Mouse (Mus musculus) ES-E14 (cell line): ENCODE measurements around the gene Hdac9. TPM values are rescaled to one million over a fixed set of nuclear protein-coding genes. Genes with fewer than 3 reads are reported as not detected.

ENCODE experiments used
- DNase-seq: peaks from one replicate; pipeline ENCODE4 v3.0.0-alpha.2; 2013; ENCODE audit warnings: low read depth, low spot score
- H3K27ac ChIP-seq: 2 replicates; pipeline ENCODE4 v1.5.1; 2012; ENCODE audit warnings: low read depth, mild to moderate bottlenecking, low read length, moderate library complexity, mixed read lengths; ENCODE audit not compliant: poor library complexity, insufficient read depth, severe bottlenecking
- H3K36me3 ChIP-seq: 2 replicates; pipeline ENCODE4 v1.6.1; 2012; ENCODE audit warnings: mild to moderate bottlenecking, low read length, moderate library complexity, mixed read lengths; ENCODE audit not compliant: control insufficient read depth, poor library complexity, insufficient read depth, severe bottlenecking
- H3K4me1 ChIP-seq, 2 experiments: fragments of 150-350 bp in 1 of 2; sonication (generic) in 1 of 2; 2 replicates each; pipeline ENCODE4 v1.6.1; 2012; ENCODE audit warnings: low read length in 2 of 2, mild to moderate bottlenecking in 1 of 2, mixed read lengths in 1 of 2; ENCODE audit not compliant: control insufficient read depth in 2 of 2, insufficient read depth in 2 of 2, poor library complexity in 1 of 2
- H3K4me3 ChIP-seq, 2 experiments: fragments of 150-350 bp in 1 of 2; sonication (generic) in 1 of 2; 2 replicates each; pipeline ENCODE4 v1.5.1; 2012; ENCODE audit warnings: low read length in 2 of 2, low read depth in 1 of 2, mild to moderate bottlenecking in 1 of 2, mixed read lengths in 1 of 2; ENCODE audit not compliant: insufficient read depth in 1 of 2, poor library complexity in 1 of 2, severe bottlenecking in 1 of 2
- H3K9ac ChIP-seq: 2 replicates; pipeline ENCODE4 v1.6.1; 2012; ENCODE audit warnings: low read depth, mild to moderate bottlenecking, low read length, mixed read lengths; ENCODE audit not compliant: poor library complexity, insufficient read depth, severe bottlenecking
- H3K9me3 ChIP-seq: fragments of 150-350 bp; sonication (generic); 2 replicates; pipeline ENCODE4 v1.6.1; 2012; ENCODE audit warnings: low read depth, mild to moderate bottlenecking, low read length; ENCODE audit not compliant: control insufficient read depth, insufficient read depth
- CHD2 ChIP-seq: IDR thresholded peaks from 2 replicates; pipeline ENCODE4 v1.6.1; 2014; ENCODE audit warnings: mild to moderate bottlenecking, low read depth, low read length, inconsistent platforms
- HCFC1 ChIP-seq: IDR thresholded peaks from 2 replicates; pipeline ENCODE4 v1.6.1; 2012; ENCODE audit warnings: low read length, inconsistent platforms, borderline replicate concordance; ENCODE audit not compliant: insufficient read depth
- MAFK ChIP-seq: IDR thresholded peaks from 2 replicates; pipeline ENCODE4 v1.6.1; 2014; ENCODE audit warnings: mild to moderate bottlenecking, low read depth, low read length, inconsistent platforms; ENCODE audit not compliant: insufficient read depth
- ZC3H11A ChIP-seq: IDR thresholded peaks from 2 replicates; pipeline ENCODE4 v1.6.1; 2012; ENCODE audit warnings: low read depth, mild to moderate bottlenecking, inconsistent platforms, low read length, borderline replicate concordance
- ZNF384 ChIP-seq: IDR thresholded peaks from 2 replicates; pipeline ENCODE4 v1.6.1; 2012; ENCODE audit warnings: low read depth, low read length, inconsistent platforms
- in situ Hi-C, 2 experiments: fragments of 600-800 bp; cut with MboI; formaldehyde crosslinking; loops; one replicate each; pipeline ENCODE4 v1.15.1; 2025; ENCODE audit warnings: low sequenced_read_pairs in 2 of 2, inconsistent platforms in 1 of 2; ENCODE audit not compliant: unreplicated experiment in 2 of 2
- total RNA-seq: library from RNA; depleted of rRNA; stranded (reverse); fragments of 300-350 nt; gene quantifications from 2 replicates; pipeline ENCODE4 v1.2.3, GENCODE M21; 2012

Hdac9 gene
- total RNA-seq, 1 experiment: 0.58 TPM

DNA sequence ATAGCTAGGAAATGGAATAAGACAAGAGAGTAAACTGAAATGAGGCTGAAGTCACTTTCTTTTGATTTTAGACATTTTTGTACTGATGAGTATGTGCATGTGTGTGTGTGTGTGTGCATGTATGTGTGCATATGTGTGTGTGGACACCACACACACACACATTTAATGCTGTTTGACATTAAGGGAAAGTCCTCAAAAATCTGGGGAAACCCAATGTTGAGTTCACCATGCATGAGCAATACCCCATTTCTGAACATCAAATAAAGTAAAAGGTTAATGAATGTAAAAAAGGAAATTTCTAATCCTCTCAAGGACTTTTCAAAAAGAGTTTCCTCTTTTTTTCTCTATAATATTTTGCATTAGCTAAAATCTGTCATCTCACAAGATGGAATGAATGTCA lies 427.3 kb downstream of the Hdac9 start:
- Histone ChIP-seq H3K27ac (no peak overlapping the region), H3K4me3 (no peak overlapping the region), H3K4me1 (no peaks in the 10 kb centered on the region), H3K36me3 (no peaks in the 10 kb centered on the region), H3K9me3 (no peaks in the 10 kb centered on the region), H3K9ac (no peak overlapping the region)
- in situ Hi-C loops: no loop called here
- DNase-seq: no peak
- TF ChIP-seq HCFC1: no peak
- no peak for TF ChIP-seq CHD2
- no peak for TF ChIP-seq ZC3H11A
- no peak for TF ChIP-seq MAFK
- no peak for TF ChIP-seq ZNF384

DNA sequence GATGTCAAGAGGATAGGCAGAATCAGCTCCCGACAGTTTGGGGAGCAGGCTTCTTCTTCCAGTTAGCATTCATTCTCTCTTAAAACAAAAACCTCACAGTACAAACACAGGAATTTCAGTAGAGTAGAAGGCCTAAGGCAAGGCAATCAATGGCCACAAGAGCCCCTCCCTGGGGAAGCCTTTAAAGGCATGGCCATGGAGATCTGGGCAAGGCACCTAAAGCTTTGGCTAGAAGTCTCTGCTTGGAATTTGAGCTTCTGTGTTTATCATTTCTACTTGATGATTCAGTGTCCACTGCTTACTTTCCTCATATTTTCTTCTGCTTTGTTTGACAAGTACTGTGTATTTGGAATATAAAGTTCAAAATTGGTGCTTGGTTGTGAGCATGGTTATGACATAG lies 429.2 kb downstream of the Hdac9 start:
- in situ Hi-C loops: no loop called here
- H3K36me3 ChIP-seq: no peaks in the 10 kb centered on the region
- H3K4me3 ChIP-seq: no peak overlapping the region
- no peak for TF ChIP-seq HCFC1
- TF ChIP-seq CHD2: no peak
- TF ChIP-seq ZC3H11A: no peak
- no peak for TF ChIP-seq MAFK
- TF ChIP-seq ZNF384: no peak
- no peak for DNase-seq
- H3K27ac ChIP-seq: no peak overlapping the region
- H3K4me1 ChIP-seq: no peaks in the 10 kb centered on the region
- no peak overlapping the region for H3K9ac ChIP-seq
- H3K9me3 ChIP-seq: no peaks in the 10 kb centered on the region

DNA sequence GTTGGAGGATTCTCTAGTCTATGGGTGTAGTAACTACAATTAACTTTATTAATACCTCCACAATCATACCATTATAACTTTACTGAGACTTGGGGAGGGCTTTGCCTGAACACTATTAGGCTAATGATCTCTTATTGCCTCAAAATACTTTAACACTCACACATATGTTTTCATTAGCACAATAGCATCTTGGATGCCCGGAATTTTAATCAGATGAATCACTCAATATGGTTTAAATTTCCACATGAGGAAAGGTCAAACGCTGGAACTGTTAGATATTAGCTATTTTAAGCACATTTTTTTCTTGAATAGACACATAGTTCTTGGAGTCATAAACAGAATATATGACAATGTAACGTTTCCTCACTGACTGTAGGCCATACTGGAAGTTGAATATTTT lies 429.9 kb downstream of the Hdac9 start:
- Histone ChIP-seq H3K27ac (no peak overlapping the region), H3K4me1 (no peaks in the 10 kb centered on the region), H3K36me3 (no peaks in the 10 kb centered on the region), H3K4me3 (no peak overlapping the region), H3K9ac (no peak overlapping the region), H3K9me3 (no peaks in the 10 kb centered on the region)
- DNase-seq: no peak
- in situ Hi-C loops: no loop called here
- TF ChIP-seq ZC3H11A (no peak), CHD2 (no peak), MAFK (no peak), HCFC1 (no peak), ZNF384 (no peak)

DNA sequence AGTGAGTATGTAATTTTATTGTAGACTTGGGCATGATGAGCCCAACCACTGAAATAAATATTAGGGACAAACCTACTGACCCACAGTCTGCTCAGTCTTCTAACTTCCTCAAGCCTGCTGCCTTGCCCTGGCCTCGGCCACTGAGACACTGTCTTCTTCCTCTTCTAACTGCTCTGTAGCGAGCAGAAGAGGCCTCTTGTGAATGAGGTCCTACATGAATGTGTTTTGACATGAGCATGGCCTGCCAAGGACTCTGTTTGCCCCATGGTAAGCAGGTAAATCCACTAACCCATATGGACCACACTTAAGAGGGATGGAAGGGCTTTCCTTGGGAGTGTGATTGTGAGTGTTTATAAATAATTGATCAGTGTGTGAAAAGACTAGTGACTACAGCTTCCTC lies 430.9 kb downstream of the Hdac9 start:
- TF ChIP-seq ZC3H11A (no peak), MAFK (no peak), ZNF384 (no peak), HCFC1 (no peak), CHD2 (no peak)
- DNase-seq: no peak
- Histone ChIP-seq H3K9ac (no peak overlapping the region), H3K9me3 (no peaks in the 10 kb centered on the region), H3K4me3 (no peak overlapping the region), H3K27ac (no peak overlapping the region), H3K4me1 (no peaks in the 10 kb centered on the region), H3K36me3 (no peaks in the 10 kb centered on the region)
- in situ Hi-C loops: no loop called here

DNA sequence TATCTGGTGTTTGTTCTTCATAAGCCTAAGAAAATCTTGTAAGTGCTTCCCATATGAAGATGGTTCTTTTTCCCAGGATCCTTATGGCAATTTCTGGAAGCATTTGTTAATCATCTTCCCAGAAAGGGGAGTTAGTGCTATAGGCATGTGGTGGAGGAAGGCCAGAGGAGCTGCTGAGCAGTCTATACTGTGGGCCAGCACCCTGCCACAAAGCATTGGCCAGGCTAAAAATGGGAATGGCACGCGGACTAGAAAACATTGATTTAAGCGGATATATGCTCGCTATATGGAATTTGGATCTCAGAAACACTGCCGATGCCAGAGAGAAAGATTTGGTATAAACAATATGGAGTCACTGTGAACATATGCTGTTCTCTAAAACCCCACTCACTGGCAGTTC lies 435.2 kb downstream of the Hdac9 start:
- Histone ChIP-seq H3K4me1 (no peaks in the 10 kb centered on the region), H3K9ac (no peak overlapping the region), H3K4me3 (no peak overlapping the region), H3K9me3 (no peaks in the 10 kb centered on the region), H3K27ac (no peak overlapping the region), H3K36me3 (no peaks in the 10 kb centered on the region)
- no peak for DNase-seq
- in situ Hi-C loops: no loop called here
- TF ChIP-seq ZC3H11A: no peak
- TF ChIP-seq MAFK: no peak
